Mouse (Mus musculus): ENCODE data around the gene Hunk.

The Hunk gene

DNA sequence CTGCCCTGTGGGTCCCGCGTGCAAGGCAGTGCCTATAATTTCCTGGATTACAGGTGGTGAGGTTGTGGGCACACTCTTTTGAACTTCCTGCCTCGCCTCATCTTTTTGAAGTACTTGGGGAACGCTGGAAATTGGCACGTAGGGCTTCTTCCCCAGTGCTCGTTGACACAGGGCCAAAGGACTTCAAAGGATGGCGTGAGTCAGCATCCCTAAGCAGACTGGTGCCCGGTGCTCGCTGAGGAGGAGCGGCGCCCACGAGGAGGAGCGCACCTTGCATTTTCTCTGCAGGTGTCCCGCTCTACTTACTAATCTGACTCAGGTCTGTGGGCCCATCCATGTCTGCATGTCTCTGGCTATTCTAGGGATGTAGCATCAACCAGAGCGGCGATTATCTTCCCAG lies 4.9 kb downstream of the Hunk start:
- DNase-seq (ENCODE audit: low read depth, low spot score), result peak; percentile 64

DNA sequence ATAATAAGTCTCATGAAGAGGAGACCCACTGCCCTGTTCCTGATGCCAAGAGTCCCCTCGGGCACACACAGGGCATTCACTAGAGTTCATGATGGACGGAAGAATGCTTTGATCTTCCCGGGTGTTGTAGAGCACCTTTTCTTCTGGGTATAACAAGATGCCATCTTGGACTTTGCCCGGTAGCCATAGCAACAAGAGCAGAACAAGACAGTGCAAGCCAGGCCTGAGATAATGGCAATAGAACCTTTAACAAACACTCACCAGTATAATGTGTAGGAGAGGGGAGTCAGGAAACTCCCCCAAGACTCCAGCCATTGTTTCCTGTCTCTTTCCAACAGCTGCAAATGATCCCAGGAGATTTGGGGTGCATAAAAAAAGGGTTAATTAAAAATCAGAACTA lies 8.9 kb downstream of the Hunk start:
- DNase-seq (ENCODE audit: low read depth, low spot score), result peak; percentile 36

DNA sequence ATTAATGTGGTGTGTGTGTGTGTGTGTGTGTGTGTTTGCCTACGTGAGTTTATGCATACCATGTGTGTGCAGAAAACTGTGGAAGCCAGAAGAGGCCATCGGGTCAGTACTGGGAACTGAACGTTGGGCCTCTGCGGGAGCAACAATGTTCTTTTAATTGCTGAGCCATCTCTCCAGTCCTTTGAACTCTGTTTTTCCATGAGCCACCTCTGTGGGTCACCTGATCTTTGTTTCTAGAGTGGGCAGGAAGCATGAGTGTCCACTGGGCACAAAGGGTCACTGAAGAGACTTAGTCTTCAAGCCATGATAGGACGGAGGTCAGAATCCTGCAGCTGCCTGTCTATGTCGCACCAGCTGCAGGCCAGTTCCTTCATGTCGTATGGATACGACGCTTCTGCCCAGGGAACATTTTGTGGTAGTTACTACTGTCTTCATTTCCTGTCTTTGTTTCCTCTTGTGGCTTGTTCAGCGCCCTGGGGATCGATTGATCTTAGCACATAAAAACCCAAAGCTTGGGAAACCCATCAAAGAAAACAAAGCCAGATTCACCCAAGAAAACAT lies 10.3 kb downstream of the Hunk start:
- DNase-seq (ENCODE audit: low read depth, low spot score), result no peak

DNA sequence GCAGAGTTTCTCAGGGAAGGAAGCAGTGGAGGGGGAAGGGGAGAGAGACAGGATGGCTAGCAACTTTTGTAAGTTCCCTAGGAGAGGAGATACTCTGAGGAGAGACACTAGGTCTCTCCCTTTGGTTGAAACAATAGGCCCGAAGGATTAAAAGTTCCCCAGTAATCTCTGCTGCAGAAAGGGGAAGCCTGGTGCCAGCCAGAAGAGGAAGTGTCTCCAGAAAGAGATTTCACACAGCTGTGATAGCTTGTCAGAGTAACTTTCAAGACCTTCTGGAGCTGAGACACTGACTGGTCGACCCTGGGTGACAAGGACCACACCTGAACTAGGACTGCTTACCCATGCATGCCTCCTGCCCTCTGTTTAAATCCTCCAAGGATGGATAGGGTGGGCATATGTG lies 11.1 kb downstream of the Hunk start:
- DNase-seq (ENCODE audit: low read depth, low spot score), result no peak

DNA sequence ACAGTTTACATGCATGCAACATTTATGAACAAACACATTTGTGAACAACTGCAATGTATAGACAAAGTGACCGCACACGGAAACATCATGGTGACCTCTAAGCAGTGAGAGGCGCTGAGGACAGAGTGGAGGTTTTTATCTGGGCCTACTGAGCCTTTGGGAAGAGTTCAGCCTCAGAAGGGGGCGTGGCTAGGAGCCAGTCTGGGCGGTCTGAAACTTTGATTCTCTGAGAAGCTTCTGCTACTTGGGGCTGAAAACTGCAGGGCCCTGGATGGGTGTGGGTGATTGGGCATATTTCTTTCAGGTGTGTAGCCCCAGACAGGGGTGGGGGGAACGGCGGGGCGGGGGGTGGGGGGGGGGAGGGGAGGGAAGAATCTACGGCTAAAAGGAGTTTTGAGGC lies 14.5 kb downstream of the Hunk start:
- no peak for DNase-seq (ENCODE audit: low read depth, low spot score)

DNA sequence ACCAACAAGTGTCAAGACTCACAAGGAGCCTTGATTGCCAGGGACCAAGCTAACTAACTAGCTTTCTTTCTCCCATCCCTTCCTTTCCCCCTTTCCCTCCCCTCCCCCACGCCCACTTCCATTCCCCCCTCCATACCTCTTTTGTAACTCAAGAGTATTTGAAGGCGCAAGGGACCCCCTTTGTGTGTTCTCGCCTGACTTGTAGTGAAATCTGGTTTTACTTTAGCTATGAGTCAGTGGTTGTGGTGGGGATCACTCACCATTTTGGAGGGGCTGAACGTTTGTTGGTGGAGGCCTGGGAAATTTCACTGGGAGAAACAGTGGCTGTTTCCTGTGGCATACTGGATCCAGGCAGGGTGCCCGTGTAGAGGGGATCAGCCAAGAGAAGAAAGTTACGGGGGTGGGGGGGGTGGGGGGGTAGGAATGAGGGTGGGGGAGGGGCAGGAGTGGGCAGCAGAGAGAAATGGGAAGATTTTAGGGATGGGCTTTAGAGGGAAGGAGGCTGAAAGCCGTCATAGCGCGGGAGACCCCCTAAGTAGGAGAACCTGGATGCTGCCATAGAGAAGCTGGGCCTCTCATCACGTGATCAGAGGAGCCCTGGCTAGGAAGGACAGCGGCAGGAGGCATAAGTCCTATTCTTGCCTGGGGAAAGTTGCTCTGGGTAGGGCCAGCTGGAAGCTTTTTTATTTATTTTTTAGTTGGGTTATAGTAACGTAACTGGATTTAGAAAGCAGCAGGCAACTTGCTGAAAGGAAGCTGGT lies 15.3 kb downstream of the Hunk start:
- DNase-seq (ENCODE audit: low read depth, low spot score), result no peak

DNA sequence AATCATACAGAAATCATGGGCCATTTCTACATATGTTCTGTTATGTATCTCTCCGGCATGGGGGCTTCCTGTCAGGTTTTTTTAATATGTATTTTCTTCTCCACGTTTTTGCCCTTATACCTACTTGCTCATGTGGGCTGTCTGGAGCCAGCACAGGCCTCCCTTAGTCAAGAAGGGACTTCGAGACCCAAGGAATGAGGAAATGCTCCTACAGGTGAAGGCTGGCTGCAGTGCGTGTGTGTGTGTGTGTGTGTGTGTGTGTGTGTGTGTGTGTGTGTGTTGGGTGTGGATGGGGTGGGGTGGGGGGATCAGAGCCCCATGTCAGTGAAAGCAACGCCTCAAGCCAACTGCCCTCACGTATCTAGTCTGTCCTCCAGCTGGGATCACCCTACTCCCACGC lies 16.5 kb downstream of the Hunk start:
- no peak for DNase-seq (ENCODE audit: low read depth, low spot score)

DNA sequence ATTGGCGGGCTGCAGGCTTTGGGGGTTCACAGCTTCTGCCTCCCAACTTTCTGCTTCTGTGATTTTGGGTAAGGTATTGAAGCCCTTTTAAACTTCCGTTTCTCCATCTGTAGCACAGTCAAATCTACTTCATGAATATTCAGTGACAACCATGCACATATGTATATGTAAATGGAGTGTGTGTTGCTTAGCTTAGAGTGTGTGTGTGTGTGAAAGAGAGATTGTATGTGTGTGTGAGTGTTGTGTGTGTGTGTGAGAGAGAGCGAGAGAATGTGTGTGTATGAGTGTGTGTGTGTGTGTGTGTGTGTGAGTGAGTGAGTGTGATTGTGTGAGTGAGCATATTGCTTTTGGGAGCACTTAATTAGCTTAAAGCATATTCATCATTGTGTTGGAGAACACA lies 19.4 kb downstream of the Hunk start:
- DNase-seq (ENCODE audit: low read depth, low spot score), result no peak

DNA sequence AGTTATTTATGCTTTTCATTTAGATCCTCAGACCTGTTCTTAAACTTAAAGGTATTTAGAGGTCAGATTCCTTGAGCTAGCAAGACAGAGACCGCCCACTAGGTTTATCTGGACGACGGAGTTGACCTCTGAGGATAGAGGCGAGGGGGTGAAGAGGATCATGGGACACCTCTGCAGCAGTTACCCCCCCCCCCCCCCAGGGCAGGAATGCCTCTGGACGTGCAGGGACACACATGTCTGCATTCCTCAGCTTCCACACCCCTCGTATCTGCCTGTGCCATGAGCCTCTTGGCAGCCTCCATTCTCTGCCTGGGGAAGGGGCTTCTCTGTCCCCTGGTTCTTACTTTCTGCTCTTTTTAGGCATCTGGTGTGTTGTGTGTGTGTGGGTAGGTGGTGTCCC lies 19.8 kb downstream of the Hunk start:
- no peak for DNase-seq (ENCODE audit: low read depth, low spot score)

DNA sequence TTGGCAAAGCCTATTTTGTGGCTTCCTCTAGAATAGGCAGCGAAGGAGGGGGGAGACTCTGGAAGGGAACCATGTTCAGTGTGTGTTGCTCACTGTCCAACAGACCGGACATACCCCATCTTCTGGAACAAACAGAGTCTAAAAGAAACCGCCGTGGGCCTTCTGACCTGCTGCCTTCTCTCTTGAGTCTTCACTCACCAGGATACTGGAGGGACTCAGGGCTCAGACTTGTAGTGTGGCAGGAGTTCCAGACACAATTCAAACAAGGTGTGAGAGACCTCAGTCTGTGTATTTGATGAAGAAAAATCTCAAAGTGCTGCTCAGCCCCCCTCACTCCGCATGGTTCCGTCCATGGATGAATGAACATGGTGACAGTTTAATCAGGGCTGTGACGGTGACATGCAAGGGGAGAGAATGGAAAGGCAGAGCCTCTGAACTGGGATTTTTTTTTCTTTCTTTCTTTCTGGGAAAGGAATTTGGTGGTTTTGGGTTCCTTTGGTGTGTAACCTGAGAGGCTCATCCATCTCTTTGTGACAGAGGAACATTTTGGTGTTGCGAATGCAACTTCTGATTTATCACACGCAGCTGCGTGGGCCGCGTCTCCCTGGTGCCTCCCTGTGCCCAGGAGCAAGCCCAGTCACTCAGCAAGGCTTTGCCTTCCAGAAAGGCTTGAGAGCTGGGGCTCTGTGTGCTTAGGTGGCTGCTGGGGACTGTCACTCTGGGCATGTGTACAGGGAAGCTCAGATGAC lies 21.9 kb downstream of the Hunk start:
- DNase-seq (ENCODE audit: low read depth, low spot score), result no peak

DNA sequence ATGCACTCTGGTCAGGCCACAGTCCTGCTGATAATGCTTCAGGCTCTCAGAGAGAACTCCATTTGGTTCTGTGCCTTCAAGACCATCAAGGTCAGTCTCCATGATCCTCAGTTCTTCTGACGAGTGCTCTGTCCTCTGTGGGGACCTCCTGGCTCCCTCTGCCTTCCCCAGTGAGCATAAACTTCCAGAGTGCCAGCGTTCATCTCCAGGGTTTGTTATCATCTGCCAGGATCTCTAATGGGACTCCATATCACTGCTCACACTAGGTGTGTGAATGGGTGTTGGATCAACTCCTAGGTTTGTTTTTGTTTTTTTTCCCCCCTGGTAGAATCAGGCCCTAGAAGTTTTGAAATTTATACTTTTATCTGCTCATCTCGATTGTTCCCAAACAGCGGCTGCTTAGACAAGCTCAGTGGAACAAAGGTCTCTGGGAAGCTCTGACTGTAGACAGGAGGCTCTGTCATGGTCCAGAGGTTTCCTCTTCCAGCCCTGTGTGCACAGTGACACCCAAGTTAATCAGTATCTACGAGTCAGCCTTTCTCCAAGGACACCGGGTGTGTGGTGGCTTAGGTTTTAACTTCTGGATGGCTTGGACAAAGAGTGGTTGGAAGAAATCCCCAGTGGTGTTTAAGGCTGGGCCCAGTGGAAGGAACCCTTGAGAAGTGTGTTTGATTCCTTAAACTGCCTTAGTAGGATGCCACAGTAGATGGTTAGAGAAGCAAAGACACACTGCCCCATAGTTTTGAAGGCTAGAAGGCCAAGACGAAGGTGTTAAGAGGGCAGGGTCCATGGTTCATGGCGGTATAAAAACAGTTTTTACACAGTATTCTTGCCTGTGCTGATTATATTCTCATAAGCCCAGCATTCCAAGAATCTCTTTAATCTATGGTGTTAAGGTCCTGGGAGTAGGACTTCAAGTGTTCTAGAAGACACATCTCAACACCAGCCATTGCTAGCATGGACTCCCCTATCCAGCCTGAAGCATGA lies 26.6 kb downstream of the Hunk start:
- DNase-seq (ENCODE audit: low read depth, low spot score), result no peak

DNA sequence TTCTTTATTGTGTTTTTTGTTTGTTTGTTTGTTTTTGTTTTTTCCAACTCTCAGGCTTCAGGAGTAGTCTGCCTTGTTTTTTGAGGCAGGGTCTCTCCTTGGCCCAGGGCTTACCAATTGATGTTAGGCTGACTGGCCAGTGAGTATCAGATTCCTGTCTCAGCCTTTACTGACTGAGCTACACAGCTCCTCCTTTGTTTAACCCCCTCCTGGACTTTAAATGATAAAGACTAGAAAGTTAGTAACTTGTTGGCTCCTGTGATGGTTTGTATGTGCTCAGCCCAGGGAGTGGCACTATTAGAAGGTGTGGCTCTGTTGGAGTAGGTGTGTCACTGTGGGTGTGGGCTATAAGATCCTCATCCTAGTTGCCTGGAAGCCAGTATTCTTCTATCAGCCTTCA lies 30.8 kb downstream of the Hunk start:
- DNase-seq (ENCODE audit: low read depth, low spot score), result no peak

DNA sequence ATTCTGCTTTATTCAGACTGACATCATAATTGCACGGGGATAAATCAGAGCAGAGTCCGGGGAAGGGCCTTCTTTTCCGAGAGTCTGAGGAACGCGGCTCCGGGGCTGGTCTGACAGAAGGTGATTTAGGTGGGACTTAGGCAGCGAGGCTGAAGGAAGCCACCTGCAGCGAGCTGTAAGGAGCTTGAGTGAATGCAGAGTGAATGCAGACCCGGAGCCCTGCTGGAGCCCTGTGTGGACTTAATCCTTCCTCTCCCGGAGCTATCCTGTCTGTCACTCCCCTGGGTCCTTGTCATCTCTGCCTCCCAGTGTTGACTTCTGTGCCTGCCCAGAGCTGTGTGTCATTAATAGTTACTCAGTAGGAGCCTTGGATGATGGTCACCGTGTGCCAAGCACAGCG lies 32.8 kb downstream of the Hunk start:
- no peak for DNase-seq (ENCODE audit: low read depth, low spot score)

DNA sequence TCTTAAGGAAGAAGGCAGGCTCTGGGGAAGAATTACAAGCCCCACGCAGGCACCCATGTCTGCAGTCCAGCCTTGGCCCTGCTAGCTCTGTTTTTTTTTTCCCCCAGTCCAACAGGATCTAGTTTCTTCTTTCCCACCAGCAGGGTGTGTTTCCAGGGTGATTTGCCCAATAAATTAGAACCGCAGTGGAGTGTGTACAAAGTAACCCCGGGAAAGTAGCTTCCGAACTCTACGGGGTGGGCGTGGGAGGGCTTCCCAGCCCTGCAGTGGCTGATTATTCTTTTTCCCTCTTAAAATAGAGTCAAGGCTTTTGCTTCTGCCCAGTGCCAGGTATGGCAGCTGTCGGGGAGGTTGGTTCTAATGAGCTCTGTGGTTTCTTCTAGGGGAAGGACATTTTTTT lies 35.3 kb downstream of the Hunk start:
- DNase-seq (ENCODE audit: low read depth, low spot score), result peak; percentile 17

DNA sequence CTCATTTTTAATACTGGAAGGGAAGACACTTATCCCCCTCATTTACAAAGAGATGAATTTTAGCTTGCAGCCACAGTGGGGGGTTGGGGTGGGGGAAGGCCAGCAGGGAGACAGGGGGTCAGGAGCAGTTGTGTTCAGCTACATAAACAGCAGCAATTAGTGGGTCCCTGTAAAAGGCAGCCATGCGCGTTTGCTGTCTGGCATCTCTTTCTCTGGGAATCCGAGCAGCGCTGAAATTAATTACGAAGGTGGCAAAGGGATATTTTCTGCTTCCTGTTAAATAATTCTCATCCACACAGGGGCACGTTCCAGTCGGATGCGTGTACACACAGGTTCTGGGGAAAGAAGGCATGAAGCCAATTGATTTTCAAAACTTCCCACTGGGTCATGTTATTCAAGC lies 35.7 kb downstream of the Hunk start:
- peak; percentile 17 for DNase-seq (ENCODE audit: low read depth, low spot score)

DNA sequence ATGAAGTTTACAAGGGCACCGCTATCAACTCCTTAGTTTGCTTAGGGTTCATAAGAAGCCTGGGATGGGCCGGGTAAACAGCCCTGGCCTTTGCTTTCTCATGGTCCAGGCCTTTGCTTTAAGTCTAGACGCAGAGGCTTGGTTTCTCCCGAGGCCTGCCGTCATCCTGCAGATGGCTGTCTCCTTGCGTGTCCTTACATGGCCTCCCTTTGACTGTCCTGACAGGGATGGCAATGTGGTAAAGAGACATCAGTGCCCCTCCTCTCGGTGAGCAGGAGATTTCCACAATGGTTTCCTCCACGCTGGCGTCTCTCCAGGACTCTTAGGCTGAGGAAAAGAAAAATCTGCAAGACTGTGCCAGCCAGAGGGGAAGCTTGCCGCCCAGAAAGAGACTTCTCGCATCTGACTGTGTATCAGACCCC lies 36.3 kb downstream of the Hunk start:
- DNase-seq (ENCODE audit: low read depth, low spot score), result peak; percentile 75

DNA sequence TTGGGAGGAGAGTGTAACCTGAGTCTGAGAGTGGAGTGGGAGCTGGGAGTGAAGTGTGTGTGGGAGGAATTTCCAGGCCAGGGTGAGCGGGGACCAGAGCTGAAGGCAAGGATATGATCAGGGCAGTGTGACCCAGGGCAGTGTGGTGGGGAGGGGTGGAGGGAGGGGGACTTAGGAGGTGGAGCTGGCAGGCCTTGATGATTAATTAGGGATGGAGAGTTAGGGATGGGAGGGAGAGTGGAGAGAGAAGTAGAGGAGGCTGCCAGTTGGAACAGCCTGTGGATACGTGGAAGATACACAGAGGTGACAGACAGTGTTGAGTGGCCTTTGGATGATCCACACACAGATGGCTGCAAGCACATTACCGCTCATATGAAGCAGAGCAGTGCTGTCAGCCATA lies 38.1 kb downstream of the Hunk start:
- DNase-seq (ENCODE audit: low read depth, low spot score), result peak; percentile 27

DNA sequence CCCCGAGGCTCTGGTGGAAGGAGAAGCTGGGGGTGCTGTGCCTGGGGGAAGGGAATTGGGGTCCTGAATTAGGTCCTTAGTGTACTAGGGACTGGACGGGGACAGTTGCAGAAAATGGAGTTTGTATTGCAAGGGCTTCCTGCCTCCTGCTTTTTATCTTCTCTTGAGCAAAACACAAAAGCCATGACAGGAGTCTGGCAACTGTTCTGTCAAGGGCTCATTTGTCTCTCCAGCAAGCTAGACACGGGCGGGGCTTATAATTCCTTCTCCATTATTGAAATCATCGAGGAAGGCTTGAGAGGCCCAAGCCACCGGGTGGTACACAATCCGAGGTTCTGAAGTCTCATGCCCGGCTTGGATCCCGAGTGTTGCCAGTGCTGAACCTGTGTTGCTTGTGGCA lies 38.6 kb downstream of the Hunk start:
- DNase-seq (ENCODE audit: low read depth, low spot score), result no peak

DNA sequence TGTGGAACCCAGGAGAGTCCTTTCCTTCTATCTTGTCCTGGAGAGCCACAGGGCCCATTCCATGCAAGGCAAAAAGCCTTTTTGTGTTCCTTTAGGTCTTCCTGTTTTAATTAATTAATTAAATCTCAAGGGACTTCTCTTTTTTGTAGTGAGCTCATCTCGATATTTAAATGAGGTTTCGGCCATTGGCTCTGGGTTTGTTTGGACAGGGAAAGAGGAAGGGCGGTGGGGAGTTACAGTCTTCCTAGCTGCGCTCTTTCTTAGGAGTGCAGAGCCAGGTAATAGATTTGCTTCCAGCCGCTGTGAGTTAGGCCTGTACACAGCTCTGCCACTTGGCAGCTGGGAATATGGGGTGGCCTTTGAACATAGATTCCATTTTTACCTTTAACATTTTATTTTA lies 40.4 kb downstream of the Hunk start:
- no peak for DNase-seq (ENCODE audit: low read depth, low spot score)

DNA sequence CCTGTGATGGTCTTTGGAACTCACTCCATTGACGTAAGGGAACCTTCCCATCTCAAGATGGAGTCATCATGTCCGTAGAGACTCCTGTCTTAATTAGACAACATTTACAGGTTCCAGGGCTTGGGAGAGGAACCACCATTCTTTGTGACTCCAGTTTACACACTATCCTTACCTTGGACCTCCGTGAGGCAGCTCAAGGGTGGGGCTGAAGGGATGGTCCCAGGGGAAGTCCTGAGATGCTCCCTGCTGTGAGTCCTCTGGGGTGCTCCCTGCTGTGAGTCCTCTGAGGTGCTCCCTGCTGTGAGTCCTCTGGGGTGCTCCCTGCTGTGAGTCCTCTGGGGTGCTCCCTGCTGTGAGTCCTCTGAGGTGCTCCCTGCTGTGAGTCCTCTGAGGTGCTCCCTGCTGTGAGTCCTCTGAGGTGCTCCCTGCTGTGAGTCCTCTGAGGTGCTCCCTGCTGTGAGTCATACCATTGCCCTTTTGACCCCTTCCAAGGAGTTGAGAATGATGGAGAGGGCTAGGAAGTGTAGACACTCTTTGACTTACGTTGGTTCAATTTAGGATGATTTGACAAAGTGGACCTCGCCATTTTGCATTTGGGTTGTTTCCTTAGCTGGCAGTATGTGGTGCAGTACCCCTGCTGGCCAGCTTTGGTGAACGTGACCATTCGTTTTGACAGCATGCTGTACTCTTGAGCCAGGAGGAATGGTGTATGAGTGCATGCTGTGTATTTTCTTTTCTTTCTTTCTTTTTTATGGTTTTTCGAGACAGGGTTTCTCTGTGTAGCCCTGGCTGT lies 42.2 kb downstream of the Hunk start:
- DNase-seq (ENCODE audit: low read depth, low spot score), result no peak

DNA sequence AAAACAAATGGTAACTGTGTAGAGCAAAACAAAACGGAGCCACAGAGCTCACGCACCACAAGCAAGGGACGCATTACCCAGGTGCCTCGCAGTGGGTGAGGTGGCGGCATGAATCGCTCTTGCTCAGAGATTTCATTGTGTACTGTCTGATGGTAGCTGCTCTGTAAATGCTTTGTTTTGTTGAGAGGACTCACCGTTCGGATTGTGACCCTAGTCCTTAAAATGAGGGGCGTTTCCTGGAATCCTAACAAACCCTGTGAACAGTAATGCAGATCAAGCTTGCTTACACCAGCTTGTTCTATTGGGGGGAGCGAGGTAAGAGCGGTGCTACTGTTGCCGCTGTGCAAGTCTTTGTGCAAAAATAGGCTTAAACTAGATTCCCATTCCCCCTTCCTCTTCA lies 47.7 kb downstream of the Hunk start:
- no peak for DNase-seq (ENCODE audit: low read depth, low spot score)
